Mouse (Mus musculus) bone marrow macrophage, adult 2 months (primary cell): Measurements from ENCODE around the gene Nt5dc2.

Experiments
- CTCF ChIP-seq: IDR thresholded peaks from 2 replicates; pipeline ENCODE4 v1.5.1; 2012; ENCODE audit warnings: low read depth, mild to moderate bottlenecking, low read length, moderate library complexity
- POLR2A ChIP-seq: IDR thresholded peaks from 2 replicates; pipeline ENCODE4 v1.6.1; 2012; ENCODE audit warnings: mild to moderate bottlenecking, low read depth, low read length, borderline replicate concordance

- TF ChIP-seq CTCF (no peak), POLR2A (no peak)
Measured at GRCm38 (mm10) chr14:31126826-31127225, 4.0 kb upstream of the Nt5dc2 start.
